Mouse (Mus musculus): Measurements from ENCODE around the gene Cab39l. TPM values are rescaled to one million over a fixed set of nuclear protein-coding genes. Genes with fewer than 3 reads are reported as not detected.
"Not testable (repeated sequence)": the region's sequence is repeated elsewhere in the genome, so short reads cannot be mapped to it uniquely, and the experiment has no call there.

The Cab39l gene
- polyA plus RNA-seq, 1 experiment, result 26.9 TPM

DNA sequence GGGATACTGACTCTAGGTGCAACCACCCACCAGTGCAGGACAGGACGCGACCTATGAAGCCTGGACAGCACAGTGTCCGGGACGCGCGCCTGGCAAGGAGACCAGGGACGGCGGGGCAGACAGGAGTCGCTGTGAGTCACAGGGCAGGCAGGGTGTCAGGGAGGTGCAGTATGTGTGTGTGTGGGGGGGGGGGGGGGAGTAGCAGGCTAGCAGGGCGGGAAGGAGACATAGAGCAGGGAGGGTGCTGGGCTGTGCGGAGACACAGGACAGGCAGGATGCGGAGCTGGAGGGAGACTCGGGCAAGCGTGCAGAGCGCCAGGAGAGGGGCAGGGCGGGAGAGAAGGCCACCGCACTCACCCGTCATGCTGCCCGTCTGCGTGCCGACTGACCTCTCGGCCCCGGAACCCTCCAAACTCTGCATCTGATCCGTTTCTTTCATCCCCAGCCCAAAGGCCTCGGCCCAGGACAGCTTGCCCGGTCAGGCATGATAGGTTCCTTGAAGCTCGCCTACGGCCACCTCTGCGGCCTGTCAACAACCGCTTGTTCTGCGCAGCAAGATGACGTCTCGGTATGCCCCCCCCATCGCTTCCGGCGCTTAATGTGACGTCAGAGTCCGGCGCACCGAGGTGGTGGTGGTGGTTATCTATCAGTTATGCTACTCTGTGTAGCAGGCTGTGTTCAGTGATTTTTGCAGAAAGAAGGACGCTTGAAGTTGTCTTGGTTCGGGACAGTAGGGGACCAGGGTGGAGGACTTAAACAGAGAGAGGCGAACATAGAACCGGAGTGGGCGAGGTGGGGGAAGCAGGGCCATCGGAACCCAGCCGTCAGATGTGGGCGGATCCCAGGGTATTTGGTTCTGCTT is 156.9 kb downstream of the Cab39l start, which contains the start of gene Cdadc1:
TSS of gene Cdadc1 (minus strand) at position 562 of the 862 bp plus-strand sequence.
- peak; percentile 67; the same call in 1 of the 2 replicates for TF ChIP-seq POLR2A (IDR thresholded peaks at IDR 0.05; ENCODE audit: borderline replicate concordance, low read depth, low read length)
- TF ChIP-seq CTCF (IDR thresholded peaks at IDR 0.05; ENCODE audit: low read depth, low read length), result no peak
- Histone ChIP-seq H3K4me1 (ENCODE audit: control insufficient read depth, insufficient read depth, low read length) (peaks cover 3% of the 10 kb centered on the region; the same call in 1 of the 2 replicates), H3K27ac (ENCODE audit: insufficient read depth, low read depth, low read length) (peak within 1 kb of the TSS; percentile 53), H3K4me3 (ENCODE audit: insufficient read depth, low read length) (peak within 1 kb of the TSS; percentile 87)

DNA sequence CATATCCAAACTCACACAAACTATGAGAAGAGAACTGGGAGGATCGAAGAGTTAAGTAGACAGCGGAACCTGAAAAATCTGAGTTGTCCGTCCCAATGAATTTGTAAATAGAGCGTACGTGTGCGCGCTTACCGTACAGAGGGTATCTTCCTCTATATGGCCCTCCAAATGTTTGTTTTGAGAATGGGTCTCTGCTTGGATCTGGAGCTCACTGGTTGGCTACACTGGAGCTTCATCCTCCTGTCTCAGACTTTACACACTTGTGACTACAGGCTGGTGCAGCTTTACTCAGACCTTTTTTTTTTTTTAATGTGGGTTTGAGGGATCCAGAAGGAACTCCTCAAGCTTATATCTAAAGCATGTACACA is 157.5 kb downstream of the Cab39l start:
- H3K4me1 ChIP-seq (ENCODE audit: control insufficient read depth, insufficient read depth, low read length), result peaks cover 3% of the 10 kb centered on the region; the same call in 1 of the 2 replicates
- H3K4me3 ChIP-seq (ENCODE audit: insufficient read depth, low read length), result peak overlapping the region; percentile 87
- TF ChIP-seq POLR2A (IDR thresholded peaks at IDR 0.05; ENCODE audit: borderline replicate concordance, low read depth, low read length) (no peak), CTCF (IDR thresholded peaks at IDR 0.05; ENCODE audit: low read depth, low read length) (no peak)
- H3K27ac ChIP-seq (ENCODE audit: insufficient read depth, low read depth, low read length), result peak overlapping the region; percentile 53; the same call in 1 of the 2 replicates

DNA sequence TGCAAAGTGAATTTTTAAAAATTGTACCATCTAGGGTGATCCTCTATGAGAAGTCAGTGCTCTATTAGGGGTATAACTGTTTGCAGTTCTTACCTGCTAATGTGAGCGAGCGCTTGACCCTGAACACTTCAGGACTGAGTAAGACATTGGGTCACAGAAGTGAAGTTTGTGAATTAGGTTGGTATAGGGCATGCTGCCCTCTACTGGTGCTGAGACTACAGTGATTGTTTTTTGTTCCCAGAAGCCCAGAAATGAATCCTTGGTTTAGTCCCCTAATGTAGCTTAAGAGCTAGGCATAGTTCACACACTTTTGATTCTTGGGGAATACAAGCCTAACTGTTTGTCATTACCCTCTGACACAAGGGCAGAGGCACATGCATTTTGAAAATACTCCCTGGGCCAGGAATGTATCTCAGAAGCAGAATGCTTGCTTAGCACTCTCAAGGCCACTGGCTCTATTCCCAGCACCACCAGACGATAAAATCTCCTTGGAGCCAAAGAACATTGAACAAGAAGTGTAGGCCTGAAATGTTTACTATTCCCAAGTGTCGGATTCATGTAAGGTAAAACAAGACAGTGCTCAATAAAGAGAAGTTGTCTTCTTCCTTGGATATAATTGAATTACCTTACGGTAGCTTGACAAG is 163.4 kb downstream of the Cab39l start:
- Histone ChIP-seq H3K4me3 (ENCODE audit: insufficient read depth, low read length) (no peak overlapping the region), H3K27ac (ENCODE audit: insufficient read depth, low read depth, low read length) (no peak overlapping the region), H3K4me1 (ENCODE audit: control insufficient read depth, insufficient read depth, low read length) (no peaks in the 10 kb centered on the region)
- no peak for TF ChIP-seq POLR2A (IDR thresholded peaks at IDR 0.05; ENCODE audit: borderline replicate concordance, low read depth, low read length)
- no peak for TF ChIP-seq CTCF (IDR thresholded peaks at IDR 0.05; ENCODE audit: low read depth, low read length)

DNA sequence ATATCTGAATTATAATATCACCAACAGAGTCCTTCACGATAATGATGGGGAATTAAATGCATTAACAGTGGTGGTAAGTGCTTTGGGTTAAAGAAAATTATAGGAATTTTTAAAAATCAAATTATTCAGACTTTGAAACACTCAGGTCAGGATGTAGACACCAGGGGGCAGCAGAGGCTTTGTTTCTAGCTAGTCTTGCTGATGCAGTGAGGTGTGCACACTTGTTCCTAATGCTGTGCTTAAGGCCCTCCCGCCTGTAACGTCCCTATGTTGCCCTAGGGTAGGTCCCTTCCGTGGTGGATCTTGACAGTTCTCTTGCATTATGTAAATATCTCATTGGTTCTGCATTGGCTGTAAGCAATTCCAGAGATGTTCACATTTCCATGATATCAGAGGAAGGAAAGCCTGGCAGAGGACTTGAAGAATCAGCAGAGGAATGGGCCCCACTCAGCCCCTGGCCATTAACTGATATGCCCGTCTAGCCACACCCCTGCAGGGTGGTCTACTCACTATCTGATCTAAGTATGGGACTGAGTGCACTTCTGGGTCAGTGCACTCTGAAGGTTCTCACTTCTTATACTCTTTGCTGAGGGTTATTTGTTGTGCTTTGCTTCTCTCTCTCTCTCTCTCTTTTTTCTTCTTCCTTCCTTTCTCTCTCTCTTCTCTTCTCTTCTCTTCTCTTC is 165.0 kb downstream of the Cab39l start:
- Histone ChIP-seq H3K27ac (ENCODE audit: insufficient read depth, low read depth, low read length) (no peak overlapping the region), H3K4me1 (ENCODE audit: control insufficient read depth, insufficient read depth, low read length) (no peaks in the 10 kb centered on the region), H3K4me3 (ENCODE audit: insufficient read depth, low read length) (no peak overlapping the region)
- TF ChIP-seq POLR2A (IDR thresholded peaks at IDR 0.05; ENCODE audit: borderline replicate concordance, low read depth, low read length), result no peak
- TF ChIP-seq CTCF (IDR thresholded peaks at IDR 0.05; ENCODE audit: low read depth, low read length), result peak; percentile 48

DNA sequence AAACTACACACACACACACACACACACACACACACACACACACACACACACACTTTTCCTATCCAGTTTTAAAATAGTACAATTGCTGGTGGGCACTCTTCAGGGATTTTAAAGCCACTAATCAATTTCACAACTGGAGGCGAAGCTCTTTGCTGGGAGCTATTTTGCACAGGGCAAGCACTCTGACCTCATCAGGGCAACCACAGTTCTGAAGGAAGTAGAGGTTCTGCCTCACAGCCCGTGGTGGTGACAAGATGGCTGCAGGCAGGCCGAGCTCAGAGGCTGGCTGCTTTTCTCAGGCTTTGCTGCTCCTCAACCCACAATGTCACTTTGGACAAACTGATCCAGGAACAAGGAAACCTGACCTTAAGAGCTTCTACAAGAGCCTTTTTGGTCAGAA is 166.2 kb downstream of the Cab39l start:
- Histone ChIP-seq H3K4me3 (ENCODE audit: insufficient read depth, low read length) (no peak overlapping the region), H3K27ac (ENCODE audit: insufficient read depth, low read depth, low read length) (no peak overlapping the region), H3K4me1 (ENCODE audit: control insufficient read depth, insufficient read depth, low read length) (no peaks in the 10 kb centered on the region)
- TF ChIP-seq POLR2A (IDR thresholded peaks at IDR 0.05; ENCODE audit: borderline replicate concordance, low read depth, low read length) (no peak), CTCF (IDR thresholded peaks at IDR 0.05; ENCODE audit: low read depth, low read length) (no peak)

DNA sequence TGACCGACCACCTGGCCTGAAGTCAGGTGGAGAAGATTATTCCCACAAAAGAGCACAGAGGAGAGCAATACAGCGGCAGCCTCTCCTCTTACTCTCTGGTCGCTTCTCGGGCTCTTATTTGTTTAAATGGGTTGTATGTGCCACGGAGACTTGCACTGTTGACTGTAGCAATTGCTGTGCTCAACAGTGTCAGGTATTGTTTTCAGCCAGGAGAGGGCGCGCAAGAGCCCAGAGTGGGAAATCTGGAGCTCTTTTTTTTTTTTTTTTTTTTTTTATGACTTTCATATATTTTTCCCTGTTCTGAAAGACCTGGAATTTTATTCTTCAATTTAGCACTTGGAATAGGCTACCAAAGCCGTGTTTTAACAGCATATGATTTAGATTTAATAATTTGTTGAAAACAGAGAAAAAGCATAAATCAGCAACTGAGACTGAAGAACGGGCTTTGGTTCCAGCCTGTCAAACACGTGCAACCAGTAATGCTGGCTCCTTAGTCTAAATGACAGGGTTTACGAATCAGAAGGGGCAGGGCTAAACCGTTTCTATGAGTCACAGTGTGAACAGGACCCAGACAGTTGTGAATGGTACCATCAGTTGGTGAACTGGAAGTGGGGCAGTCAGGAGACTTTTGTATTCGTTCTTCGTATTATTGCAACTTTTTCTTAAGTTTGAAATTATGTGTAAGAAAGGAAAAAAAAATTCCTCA is 172.3 kb downstream of the Cab39l start:
- H3K27ac ChIP-seq (ENCODE audit: insufficient read depth, low read depth, low read length), result no peak overlapping the region

DNA sequence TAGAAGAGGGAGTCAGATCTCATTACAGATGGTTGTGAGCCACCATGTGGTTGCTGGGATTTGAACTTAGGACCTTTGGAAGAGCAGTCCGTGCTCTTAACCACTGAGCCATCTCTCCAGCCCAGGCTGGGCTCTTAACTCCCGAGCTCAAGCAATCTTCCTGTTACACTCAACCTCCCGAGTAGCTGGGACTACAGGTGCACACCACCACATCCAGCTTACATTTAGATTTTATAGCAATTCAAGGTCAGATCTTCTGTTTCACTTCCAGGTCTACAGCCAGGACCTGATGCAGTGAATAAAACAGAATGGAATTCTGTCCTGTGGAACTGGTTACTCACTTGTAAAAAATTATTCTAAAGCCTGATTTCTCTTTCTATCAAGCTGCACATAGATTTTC is 173.4 kb downstream of the Cab39l start:
- H3K4me3 ChIP-seq (ENCODE audit: insufficient read depth, low read length); H3K27ac ChIP-seq (ENCODE audit: insufficient read depth, low read depth, low read length); H3K4me1 ChIP-seq (ENCODE audit: control insufficient read depth, insufficient read depth, low read length): not testable (repeated sequence)

More for the DNA sequence above, 172.3 kb downstream of the Cab39l start:
- Histone ChIP-seq H3K4me3 (ENCODE audit: insufficient read depth, low read length) (no peak overlapping the region), H3K4me1 (ENCODE audit: control insufficient read depth, insufficient read depth, low read length) (no peaks in the 10 kb centered on the region)
- TF ChIP-seq CTCF (IDR thresholded peaks at IDR 0.05; ENCODE audit: low read depth, low read length) (peak; percentile 76), POLR2A (IDR thresholded peaks at IDR 0.05; ENCODE audit: borderline replicate concordance, low read depth, low read length) (no peak)

DNA sequence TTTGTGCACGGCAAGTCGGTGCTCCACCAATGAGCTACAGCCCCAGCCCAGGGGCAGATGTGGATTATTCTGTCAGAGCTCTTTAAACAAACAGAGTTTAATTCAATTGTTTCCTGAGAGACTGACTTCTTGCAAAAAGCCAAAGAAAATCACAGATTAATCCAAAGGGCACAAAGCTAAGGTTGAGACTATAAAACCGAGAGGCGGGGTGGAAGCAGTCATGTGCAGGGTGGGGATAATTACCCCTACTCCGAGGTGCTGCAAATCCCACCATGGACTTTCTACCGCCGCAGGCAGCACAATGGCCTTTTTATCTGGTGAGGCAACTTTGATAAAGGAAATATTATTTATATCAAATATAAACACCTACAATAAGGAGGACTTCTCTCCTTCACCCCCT is 176.0 kb downstream of the Cab39l start:
- Histone ChIP-seq H3K4me3 (ENCODE audit: insufficient read depth, low read length) (no peak overlapping the region), H3K4me1 (ENCODE audit: control insufficient read depth, insufficient read depth, low read length) (no peaks in the 10 kb centered on the region), H3K27ac (ENCODE audit: insufficient read depth, low read depth, low read length) (no peak overlapping the region)
- TF ChIP-seq POLR2A (IDR thresholded peaks at IDR 0.05; ENCODE audit: borderline replicate concordance, low read depth, low read length), result no peak
- TF ChIP-seq CTCF (IDR thresholded peaks at IDR 0.05; ENCODE audit: low read depth, low read length), result no peak

DNA sequence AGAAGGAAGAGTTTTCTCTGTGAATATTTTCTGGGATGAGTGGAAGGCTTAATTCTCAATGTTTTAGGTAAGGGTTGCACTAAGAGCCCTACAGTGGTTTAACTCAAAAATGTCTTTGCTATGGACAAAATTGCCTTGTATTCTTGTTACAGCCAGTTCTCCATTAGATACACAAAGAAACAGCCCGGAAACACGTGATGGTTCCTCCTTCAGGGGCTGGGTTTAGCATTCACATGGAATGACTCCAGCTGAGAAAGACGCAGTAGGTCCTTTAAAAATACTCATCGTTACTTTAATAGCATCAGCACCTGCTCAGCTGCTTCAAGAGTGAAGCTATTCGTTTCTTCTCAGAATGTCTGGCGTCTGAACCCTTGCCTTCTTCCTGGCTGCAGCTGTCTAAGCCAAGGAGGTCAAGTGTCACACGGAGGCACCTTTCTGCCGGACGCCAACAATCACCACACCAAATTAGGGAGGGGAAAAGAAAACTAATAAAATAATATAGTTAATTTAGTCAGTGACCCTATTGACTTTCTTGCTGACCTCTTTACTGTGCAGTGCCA is 183.6 kb downstream of the Cab39l start:
- Histone ChIP-seq H3K4me1 (ENCODE audit: control insufficient read depth, insufficient read depth, low read length) (no peaks in the 10 kb centered on the region), H3K27ac (ENCODE audit: insufficient read depth, low read depth, low read length) (no peak overlapping the region), H3K4me3 (ENCODE audit: insufficient read depth, low read length) (no peak overlapping the region)
- TF ChIP-seq POLR2A (IDR thresholded peaks at IDR 0.05; ENCODE audit: borderline replicate concordance, low read depth, low read length), result no peak
- no peak for TF ChIP-seq CTCF (IDR thresholded peaks at IDR 0.05; ENCODE audit: low read depth, low read length)
